ENCODE assay signal across 11 mouse cellular contexts in genomic region chr4:9079828-9080245, GRCm38 (mm10).
DNase-seq lines count a peak whose midpoint lies in the region; ATAC-seq and TF ChIP-seq lines count a peak whose summit lies in the region.
"Had no signal": no experiment of that assay in that cellular context is flagged by ENCODE, and none has a peak within 500 bp of the region (broad histone marks: within the 10 kb centered on the region; RNA-seq: fewer than 3 reads in every experiment).

No protein-coding gene starts in this region.

- H3K9ac ChIP-seq in intestine, embryonic 14.5 days (ENCODE audit: low read length) = no peak overlapping the region
- H3K9ac ChIP-seq in intestine, postnatal 0 days (ENCODE audit: low read depth, low read length) = no peak overlapping the region
- no peak overlapping the region for H3K9ac ChIP-seq in embryonic facial prominence, embryonic 14.5 days (ENCODE audit: low read depth, low read length)
- no peak overlapping the region for H3K9ac ChIP-seq in lung, embryonic 15.5 days
- H3K9ac ChIP-seq: embryonic facial prominence, embryonic 13.5 days had no signal

- peak; percentile 46 to 57 for DNase-seq in cerebellum, postnatal 10 days
- DNase-seq in cerebellum, adult 11-12 months = no peak
- peak; percentile 43 for DNase-seq in intestine, embryonic 14.5 days (ENCODE audit: low spot score)
- DNase-seq in embryonic facial prominence, embryonic 14.5 days (ENCODE audit: low spot score) = no peak
- no peak for DNase-seq in ovary, adult 18-20 months (ENCODE audit: low spot score)
- no peak for DNase-seq in B cell, adult 2 months
- DNase-seq: gastrocnemius, postnatal 36 days had no signal

- no peak overlapping the region for H3K4me2 ChIP-seq in intestine, embryonic 14.5 days (ENCODE audit: low read length)
- H3K4me2 ChIP-seq in intestine, postnatal 0 days (replicated peaks; ENCODE audit: low read depth) = no peak overlapping the region
- H3K4me2 ChIP-seq in embryonic facial prominence, embryonic 14.5 days (ENCODE audit: low read depth, low read length) = no peak overlapping the region
- H3K4me2 ChIP-seq in lung, embryonic 15.5 days = no peak overlapping the region
- H3K4me2 ChIP-seq: embryonic facial prominence, embryonic 13.5 days had no signal

- peaks cover 4% of the 10 kb centered on the region; the same call in 1 of the 2 replicates for H3K4me1 ChIP-seq in intestine, embryonic 14.5 days (replicated peaks; ENCODE audit: control insufficient read depth, insufficient read depth, low read length)
- peaks cover 3% of the 10 kb centered on the region for H3K4me1 ChIP-seq in intestine, postnatal 0 days (replicated peaks; ENCODE audit: control insufficient read depth, insufficient read depth, low read length)
- peaks cover 19% of the 10 kb centered on the region for H3K4me1 ChIP-seq in embryonic facial prominence, embryonic 14.5 days (ENCODE audit: control insufficient read depth, insufficient read depth, low read length)
- peaks cover 31% of the 10 kb centered on the region for H3K4me1 ChIP-seq in lung, embryonic 15.5 days

- H3K36me3 ChIP-seq in intestine, embryonic 14.5 days (ENCODE audit: control insufficient read depth, insufficient read depth, low read length) = no peaks in the 10 kb centered on the region
- no peaks in the 10 kb centered on the region for H3K36me3 ChIP-seq in intestine, postnatal 0 days (ENCODE audit: control insufficient read depth, insufficient read depth)
- no peaks in the 10 kb centered on the region for H3K36me3 ChIP-seq in embryonic facial prominence, embryonic 14.5 days (ENCODE audit: control insufficient read depth, insufficient read depth, low read length)
- no peaks in the 10 kb centered on the region for H3K36me3 ChIP-seq in lung, embryonic 15.5 days
- H3K36me3 ChIP-seq: embryonic facial prominence, embryonic 13.5 days had no signal

- ATAC-seq in intestine, embryonic 14.5 days (replicated peaks; ENCODE audit: low FRiP score, low TSS enrichment, low read depth) = no peak
- ATAC-seq in intestine, postnatal 0 days = no peak
- ATAC-seq in embryonic facial prominence, embryonic 14.5 days (ENCODE audit: low read depth) = peak; percentile 44; the same call in 1 of the 2 replicates
- ATAC-seq in lung, embryonic 15.5 days (ENCODE audit: borderline replicate concordance, extremely low read depth, low FRiP score, low TSS enrichment) = peak; percentile 85

- H3K4me3 ChIP-seq in intestine, embryonic 14.5 days (ENCODE audit: low read depth, low read length) = no peak overlapping the region
- no peak overlapping the region for H3K4me3 ChIP-seq in intestine, postnatal 0 days (ENCODE audit: low read depth, low read length)
- no peak overlapping the region for H3K4me3 ChIP-seq in embryonic facial prominence, embryonic 14.5 days (ENCODE audit: low read depth, low read length)
- no peak overlapping the region for H3K4me3 ChIP-seq in lung, embryonic 15.5 days
- H3K4me3 ChIP-seq: embryonic facial prominence, embryonic 13.5 days; layer of hippocampus, adult 2 months had no signal

- no peak for TF ChIP-seq CTCF in intestine, postnatal 0 days (IDR thresholded peaks at IDR 0.05; ENCODE audit: low read depth)

- 50% methylated on average over 4 of the region's 4 CpGs for WGBS in intestine, embryonic 14.5 days
- 57% methylated on average over 4 of the region's 4 CpGs for WGBS in intestine, postnatal 0 days
- 31% methylated on average over 4 of the region's 4 CpGs for WGBS in embryonic facial prominence, embryonic 14.5 days
- 16% methylated on average over 4 of the region's 4 CpGs for WGBS in lung, embryonic 15.5 days

- H3K9me3 ChIP-seq in intestine, embryonic 14.5 days (ENCODE audit: control insufficient read depth, low read length) = no peaks in the 10 kb centered on the region
- no peaks in the 10 kb centered on the region for H3K9me3 ChIP-seq in intestine, postnatal 0 days (ENCODE audit: control insufficient read depth)
- H3K9me3 ChIP-seq in embryonic facial prominence, embryonic 14.5 days (ENCODE audit: control insufficient read depth, low read length) = no peaks in the 10 kb centered on the region
- H3K9me3 ChIP-seq in lung, embryonic 15.5 days = no peaks in the 10 kb centered on the region
- H3K9me3 ChIP-seq: embryonic facial prominence, embryonic 13.5 days had no signal

- H3K27me3 ChIP-seq in intestine, embryonic 14.5 days (replicated peaks; ENCODE audit: control insufficient read depth, insufficient read depth, low read length) = no peaks in the 10 kb centered on the region
- H3K27me3 ChIP-seq in intestine, postnatal 0 days (replicated peaks; ENCODE audit: control insufficient read depth, insufficient read depth, low read length) = no peaks in the 10 kb centered on the region
- H3K27me3 ChIP-seq in embryonic facial prominence, embryonic 14.5 days (replicated peaks; ENCODE audit: control insufficient read depth, insufficient read depth, low read length) = no peaks in the 10 kb centered on the region
- H3K27me3 ChIP-seq in lung, embryonic 15.5 days = peaks cover 6% of the 10 kb centered on the region

- H3K27ac ChIP-seq in intestine, embryonic 14.5 days (ENCODE audit: low read depth) = no peak overlapping the region
- H3K27ac ChIP-seq in intestine, postnatal 0 days (ENCODE audit: low read depth, low read length) = no peak overlapping the region
- H3K27ac ChIP-seq in embryonic facial prominence, embryonic 14.5 days (replicated peaks; ENCODE audit: low read depth, low read length) = no peak overlapping the region
- no peak overlapping the region for H3K27ac ChIP-seq in lung, embryonic 15.5 days
- H3K27ac ChIP-seq: embryonic facial prominence, embryonic 13.5 days; layer of hippocampus, adult 2 months had no signal

Comparison
In these comparisons a context has a peak if more than half of its experiments do, and no peak if none do; other contexts are left out.
1. DNase-seq: peak in cerebellum, postnatal 10 days (2 of 2) and intestine, embryonic 14.5 days (single experiment); none in cerebellum, adult 11-12 months (single experiment), embryonic facial prominence, embryonic 14.5 days (single experiment), ovary, adult 18-20 months (single experiment) and B cell, adult 2 months (0 of 2).
2. ATAC-seq: peak in embryonic facial prominence, embryonic 14.5 days (single experiment) and lung, embryonic 15.5 days (single experiment); none in intestine, embryonic 14.5 days (single experiment) and intestine, postnatal 0 days (single experiment).